ENCODE assay signal across 7 mouse cellular contexts in the genomic region with DNA sequence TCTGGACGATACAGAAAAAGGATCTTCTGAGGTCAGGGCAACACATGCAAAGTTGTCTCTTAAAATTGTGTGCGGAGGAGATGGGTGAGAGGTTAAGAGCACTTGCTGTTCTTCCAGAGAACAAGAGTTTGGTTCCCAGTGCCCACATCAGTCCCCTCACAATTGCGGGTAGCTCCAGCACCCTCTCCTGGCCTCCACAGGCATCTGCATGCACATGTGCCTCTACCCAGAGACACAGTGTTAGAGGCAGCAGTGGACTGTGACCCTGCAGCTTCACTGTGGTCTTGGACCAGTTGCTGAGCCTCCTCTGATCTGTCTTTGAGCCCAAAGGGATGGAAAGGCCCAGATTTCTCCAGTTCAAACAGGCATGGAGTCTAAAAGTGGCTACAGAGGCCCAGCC. TPM values are rescaled to one million over a fixed set of nuclear protein-coding genes. Genes with fewer than 3 reads are reported as not detected.
A peak's percentile ranks its signal among the peaks of the same experiment; 100 is the strongest.
DNase-seq lines count a peak whose midpoint lies in the region; ATAC-seq and TF ChIP-seq lines count a peak whose summit lies in the region.
"Not testable (repeated sequence)": the region's sequence is repeated elsewhere in the genome, so short reads cannot be mapped to it uniquely, and the experiment has no call there.

No protein-coding gene starts in this region.

- not testable (repeated sequence) for H3K36me3 ChIP-seq in CH12.LX (replicated peaks in 1 of 2; ENCODE audit: control insufficient read depth in 1 of 2, insufficient read depth in 1 of 2, low read length in 1 of 2); liver, adult 2 months (ENCODE audit: control insufficient read depth, insufficient read depth, low read length); lung, postnatal 0 days (ENCODE audit: insufficient read depth, low read length); stomach, postnatal 0 days (ENCODE audit: control insufficient read depth, insufficient read depth, low read length)
- H3K36me3 ChIP-seq in intestine, postnatal 0 days (ENCODE audit: control insufficient read depth, insufficient read depth), result peaks cover 12% of the 10 kb centered on the region; the same call in 1 of the 2 replicates

- TF ChIP-seq CTCF in CH12.LX (conservative IDR thresholded peaks at IDR 0.05 in 1 of 2, IDR thresholded peaks at IDR 0.05 in 1 of 2; ENCODE audit: low read depth in 2 of 2, low read length in 2 of 2), result peak in 1 of 2 experiments; percentile 30; a peak in 1 of 4 replicates
- TF ChIP-seq CTCF in intestine, postnatal 0 days (IDR thresholded peaks at IDR 0.05; ENCODE audit: low read depth), result peak; percentile 55
- peak; percentile 47 for TF ChIP-seq CTCF in liver, adult 2 months (IDR thresholded peaks at IDR 0.05; ENCODE audit: low read depth, low read length)
- peak; percentile 33; the same call in 1 of the 2 replicates for TF ChIP-seq CTCF in lung, postnatal 0 days (IDR thresholded peaks at IDR 0.05)
- peak; percentile 34 for TF ChIP-seq CTCF in stomach, postnatal 0 days (IDR thresholded peaks at IDR 0.05; ENCODE audit: low read depth)

- in situ Hi-C loops in CH12.LX (cut with MboI; ENCODE audit: low pct_ligation_motif_present, low pct_unique_long_range_greater_than_20kb, low sequenced_read_pairs), result loop anchor here (25.0 kb wide), 1 partner anchor 390 kb away; a partner anchor contains a TSS

- not testable (repeated sequence) for H3K9me3 ChIP-seq in CH12.LX (replicated peaks; ENCODE audit: low read length); intestine, postnatal 0 days (ENCODE audit: control insufficient read depth); lung, postnatal 0 days (ENCODE audit: low read length); stomach, postnatal 0 days (ENCODE audit: control insufficient read depth, low read length)

- DNase-seq in CH12.LX (ENCODE audit: extremely low read depth); liver, adult 2 months (ENCODE audit: extremely low read depth, low read depth, low spot score); lung, postnatal 0 days (ENCODE audit: low spot score); stomach, postnatal 0 days (ENCODE audit: low spot score): not testable (repeated sequence)
- peak; percentile 50 for DNase-seq in R1 (ENCODE audit: low read depth, low spot score)
- DNase-seq in thymus, postnatal 4 days, result peak; percentile 55

- not testable (repeated sequence) for H3K4me1 ChIP-seq in CH12.LX (ENCODE audit: control insufficient read depth in 1 of 2, insufficient read depth in 2 of 2); intestine, postnatal 0 days (replicated peaks; ENCODE audit: control insufficient read depth, insufficient read depth, low read length); liver, adult 2 months (ENCODE audit: control insufficient read depth, insufficient read depth, low read length); lung, postnatal 0 days (ENCODE audit: insufficient read depth, low read depth, low read length); stomach, postnatal 0 days (replicated peaks; ENCODE audit: control insufficient read depth, insufficient read depth)

- H3K4me2 ChIP-seq in CH12.LX (ENCODE audit: insufficient read depth, low read depth, poor library complexity, severe bottlenecking); intestine, postnatal 0 days (replicated peaks; ENCODE audit: low read depth); lung, postnatal 0 days (replicated peaks; ENCODE audit: low read depth, low read length); stomach, postnatal 0 days (replicated peaks; ENCODE audit: low read depth): not testable (repeated sequence)

- not testable (repeated sequence) for H3K27me3 ChIP-seq in CH12.LX (replicated peaks); intestine, postnatal 0 days (replicated peaks; ENCODE audit: control insufficient read depth, insufficient read depth, low read length); liver, adult 2 months (ENCODE audit: control insufficient read depth, insufficient read depth, low read length); lung, postnatal 0 days (replicated peaks; ENCODE audit: insufficient read depth, low read length); stomach, postnatal 0 days (ENCODE audit: control insufficient read depth, insufficient read depth, low read length)

- not testable (repeated sequence) for TF ChIP-seq EP300 in CH12.LX (IDR thresholded peaks at IDR 0.05; ENCODE audit: low read length); lung, postnatal 0 days (IDR thresholded peaks at IDR 0.05); stomach, postnatal 0 days (optimal IDR thresholded peaks at IDR 0.05)

- TF ChIP-seq RAD21 in CH12.LX (IDR thresholded peaks at IDR 0.05; ENCODE audit: low read depth, low read length), result peak; percentile 2

- H3K4me3 ChIP-seq in CH12.LX (replicated peaks in 1 of 3; ENCODE audit: low read depth in 2 of 3, low read length in 2 of 3, poor library complexity in 1 of 3); intestine, postnatal 0 days (ENCODE audit: low read depth, low read length); liver, adult 2 months (ENCODE audit: insufficient read depth, low read depth, low read length); lung, postnatal 0 days (ENCODE audit: low read depth, low read length); stomach, postnatal 0 days (ENCODE audit: low read depth, low read length): not testable (repeated sequence)

- not testable (repeated sequence) for H3K9ac ChIP-seq in CH12.LX (ENCODE audit: insufficient read depth, low read depth); intestine, postnatal 0 days (ENCODE audit: low read depth, low read length); liver, adult 2 months (ENCODE audit: low read depth, low read length); lung, postnatal 0 days (replicated peaks; ENCODE audit: low read depth); stomach, postnatal 0 days (ENCODE audit: low read length)

- H3K27ac ChIP-seq in CH12.LX (ENCODE audit: insufficient read depth, low read depth); intestine, postnatal 0 days (ENCODE audit: low read depth, low read length); liver, adult 2 months (replicated peaks; ENCODE audit: insufficient read depth, low read depth, low read length); lung, postnatal 0 days (ENCODE audit: low read length); stomach, postnatal 0 days (replicated peaks): not testable (repeated sequence)

- not testable (repeated sequence) for ATAC-seq in intestine, postnatal 0 days; lung, postnatal 0 days; stomach, postnatal 0 days (ENCODE audit: low FRiP score, low TSS enrichment)

- 89% methylated on average over 3 of the region's 3 CpGs for WGBS in intestine, postnatal 0 days
- 92% methylated on average over 3 of the region's 3 CpGs for WGBS in liver, adult 2 months
- WGBS in lung, postnatal 0 days, result 72% methylated on average over 3 of the region's 3 CpGs
- WGBS in stomach, postnatal 0 days, result 79% methylated on average over 3 of the region's 3 CpGs

- H3K79me2 ChIP-seq in CH12.LX (replicated peaks; ENCODE audit: control insufficient read depth, extremely low read depth, insufficient read depth, poor library complexity, severe bottlenecking); liver, adult 2 months (ENCODE audit: control insufficient read depth, insufficient read depth, low read length): not testable (repeated sequence)

- dilution Hi-C loops in CH12.LX (cut with MboI; ENCODE audit: extremely low pct_ligation_motif_present, extremely low pct_unique_long_range_greater_than_20kb, low sequenced_read_pairs), result not testable (repeated sequence)

- not testable (repeated sequence) for TF ChIP-seq POLR2A in CH12.LX (IDR thresholded peaks at IDR 0.05; ENCODE audit: low read depth, low read length); liver, adult 2 months (IDR thresholded peaks at IDR 0.05; ENCODE audit: extremely low read depth, insufficient read depth, low read length)

RNA-seq across cellular contexts. Expression of a gene that starts 4.0 kb away (rescaled TPM):
- total RNA-seq in CH12.LX (2012; rRNA removed) (8.2 and 9.7 TPM in 2 replicates), CH12.LX (2014; rRNA removed) (6.3 and 7.2 TPM in 2 replicates)
- polyA plus RNA-seq in CH12.LX (2012; ENCODE audit: insufficient read length, low read depth), result 7.7 and 8.2 TPM in 2 replicates
- 7.3 and 9.0 TPM in 2 replicates for polyA plus RNA-seq in intestine, postnatal 0 days (2015; fragmentation: Nextera tagmentation; extraction: Ambion mirVana)
- 3.6 and 3.7 TPM in 2 replicates for total RNA-seq in liver, adult 2 months (2014; rRNA removed)
- 3.0 and 4.0 TPM in 2 replicates for polyA plus RNA-seq in liver, adult 2 months (2012; rRNA removed)
- polyA plus RNA-seq in lung, postnatal 0 days (2015; fragmentation: Nextera tagmentation; extraction: Ambion mirVana), result 7.3 and 7.9 TPM in 2 replicates
- 4.9 and 5.4 TPM in 2 replicates for polyA plus RNA-seq in stomach, postnatal 0 days (2015; fragmentation: Nextera tagmentation; extraction: Ambion mirVana)

RNA-seq across cellular contexts. Expression of a gene that starts 15.1 kb away (rescaled TPM):
- total RNA-seq in CH12.LX (2012; rRNA removed) (4.2 and 5.0 TPM in 2 replicates), CH12.LX (2014; rRNA removed) (3.1 and 4.0 TPM in 2 replicates)
- polyA plus RNA-seq in CH12.LX (2012; ENCODE audit: insufficient read length, low read depth), result 2.7 and 3.3 TPM in 2 replicates
- polyA plus RNA-seq in intestine, postnatal 0 days (2015; fragmentation: Nextera tagmentation; extraction: Ambion mirVana), result 4.7 and 5.8 TPM in 2 replicates
- total RNA-seq in liver, adult 2 months (2014; rRNA removed), result 2.0 and 2.3 TPM in 2 replicates
- 1.6 and 2.0 TPM in 2 replicates for polyA plus RNA-seq in liver, adult 2 months (2012; rRNA removed)
- polyA plus RNA-seq in lung, postnatal 0 days (2015; fragmentation: Nextera tagmentation; extraction: Ambion mirVana), result 4.7 and 5.4 TPM in 2 replicates
- polyA plus RNA-seq in stomach, postnatal 0 days (2015; fragmentation: Nextera tagmentation; extraction: Ambion mirVana), result 3.0 and 3.1 TPM in 2 replicates

RNA-seq across cellular contexts. Expression of a gene that starts 21.6 kb away (rescaled TPM):
- 5.4 and 8.9 TPM in 2 replicates for total RNA-seq in CH12.LX (2012; rRNA removed)
- 8.3 and 9.2 TPM in 2 replicates for total RNA-seq in CH12.LX (2014; rRNA removed)
- polyA plus RNA-seq in CH12.LX (2012; ENCODE audit: insufficient read length, low read depth), result 3.2 and 3.8 TPM in 2 replicates
- polyA plus RNA-seq in intestine, postnatal 0 days (2015; fragmentation: Nextera tagmentation; extraction: Ambion mirVana), result 6.8 and 8.0 TPM in 2 replicates
- total RNA-seq in liver, adult 2 months (2014; rRNA removed), result 4.9 and 5.8 TPM in 2 replicates
- 5.4 and 7.7 TPM in 2 replicates for polyA plus RNA-seq in liver, adult 2 months (2012; rRNA removed)
- 3.7 and 4.6 TPM in 2 replicates for polyA plus RNA-seq in lung, postnatal 0 days (2015; fragmentation: Nextera tagmentation; extraction: Ambion mirVana)
- polyA plus RNA-seq in stomach, postnatal 0 days (2015; fragmentation: Nextera tagmentation; extraction: Ambion mirVana), result 3.3 and 3.9 TPM in 2 replicates

RNA-seq across cellular contexts. Expression of a gene that starts 26.5 kb away (rescaled TPM):
- total RNA-seq in CH12.LX (2012; rRNA removed) (8.5 and 9.9 TPM in 2 replicates), CH12.LX (2014; rRNA removed) (4.3 and 5.0 TPM in 2 replicates)
- 6.4 and 6.6 TPM in 2 replicates for polyA plus RNA-seq in CH12.LX (2012; ENCODE audit: insufficient read length, low read depth)
- polyA plus RNA-seq in intestine, postnatal 0 days (2015; fragmentation: Nextera tagmentation; extraction: Ambion mirVana), result 16.3 and 18.0 TPM in 2 replicates
- total RNA-seq in liver, adult 2 months (2014; rRNA removed), result 7.7 and 9.5 TPM in 2 replicates
- 21.2 and 28.0 TPM in 2 replicates for polyA plus RNA-seq in liver, adult 2 months (2012; rRNA removed)
- polyA plus RNA-seq in lung, postnatal 0 days (2015; fragmentation: Nextera tagmentation; extraction: Ambion mirVana), result 12.5 and 12.8 TPM in 2 replicates
- polyA plus RNA-seq in stomach, postnatal 0 days (2015; fragmentation: Nextera tagmentation; extraction: Ambion mirVana), result 9.0 and 11.0 TPM in 2 replicates

RNA-seq across cellular contexts. Expression of a gene that starts 34.8 kb away (rescaled TPM):
- total RNA-seq in CH12.LX (2012; rRNA removed) (7.5 and 8.1 TPM in 2 replicates), CH12.LX (2014; rRNA removed) (8.4 TPM in 2 replicates)
- polyA plus RNA-seq in CH12.LX (2012; ENCODE audit: insufficient read length, low read depth), result 7.9 and 8.1 TPM in 2 replicates
- 4.8 and 5.2 TPM in 2 replicates for polyA plus RNA-seq in intestine, postnatal 0 days (2015; fragmentation: Nextera tagmentation; extraction: Ambion mirVana)
- total RNA-seq in liver, adult 2 months (2014; rRNA removed), result 1.8 and 2.5 TPM in 2 replicates
- 1.3 and 1.8 TPM in 2 replicates for polyA plus RNA-seq in liver, adult 2 months (2012; rRNA removed)
- polyA plus RNA-seq in lung, postnatal 0 days (2015; fragmentation: Nextera tagmentation; extraction: Ambion mirVana), result 6.0 and 6.7 TPM in 2 replicates
- 4.0 and 4.3 TPM in 2 replicates for polyA plus RNA-seq in stomach, postnatal 0 days (2015; fragmentation: Nextera tagmentation; extraction: Ambion mirVana)
